Mouse (Mus musculus): ENCODE data around the gene Oosp3. TPM values are rescaled to one million over a fixed set of nuclear protein-coding genes. Genes with fewer than 3 reads are reported as not detected.

Oosp3 gene
- not detected in 2 replicates for total RNA-seq (2014; rRNA removed; ENCODE audit: low replicate concordance)
- polyA plus RNA-seq (2015; fragmentation: Nextera tagmentation; extraction: Ambion mirVana) = not detected in 2 replicates

DNA sequence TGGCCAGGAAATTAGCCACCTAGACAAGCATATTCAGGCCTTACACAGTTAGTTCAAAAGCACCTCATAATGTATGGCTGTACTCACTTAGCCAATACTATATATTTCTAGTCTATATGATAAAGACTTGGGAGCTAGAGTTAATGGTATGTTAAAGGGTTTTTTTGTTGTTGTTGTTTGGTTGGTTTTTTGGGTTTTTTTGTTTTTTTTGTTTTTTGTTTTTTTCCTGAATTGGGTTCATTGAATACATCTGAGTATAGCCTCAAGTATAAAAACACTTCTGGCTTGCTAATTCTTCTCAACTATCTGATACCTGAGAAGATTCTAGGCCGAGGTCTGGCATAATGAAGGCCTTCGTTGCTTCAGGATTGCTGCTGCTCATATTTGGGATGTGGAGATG, at the start of gene Oosp3:
Gene Oosp3, plus strand, starts transcription at position 301 of the 400 bp plus-strand sequence.
- H3K9ac ChIP-seq (replicated peaks; ENCODE audit: low read depth, low read length) = no peak within 1 kb of the TSS
- H3K4me1 ChIP-seq (ENCODE audit: control insufficient read depth, insufficient read depth) = no peaks in the 10 kb centered on the region
- WGBS = 67% methylated on average over 2 of the region's 2 CpGs
- ATAC-seq (ENCODE audit: insufficient read depth, low read depth) (no peak), DNase-seq (ENCODE audit: low spot score) (no peak)
- TF ChIP-seq EP300 (IDR thresholded peaks at IDR 0.05; ENCODE audit: low read depth) (no peak), CTCF (IDR thresholded peaks at IDR 0.05; ENCODE audit: low read depth) (no peak)
- no peak within 1 kb of the TSS for H3K4me2 ChIP-seq (ENCODE audit: low read depth, low read length)
- H3K4me3 ChIP-seq (ENCODE audit: low read depth, low read length) = no peak within 1 kb of the TSS
- H3K9me3 ChIP-seq (replicated peaks; ENCODE audit: control insufficient read depth, low read length) = no peaks in the 10 kb centered on the region
- H3K27ac ChIP-seq (ENCODE audit: low read depth) = no peak within 1 kb of the TSS
- H3K27me3 ChIP-seq (ENCODE audit: control insufficient read depth, insufficient read depth, low read length) = no peaks in the 10 kb centered on the region
- no peaks in the 10 kb centered on the region for H3K36me3 ChIP-seq (replicated peaks; ENCODE audit: control insufficient read depth, insufficient read depth, low read length)

DNA sequence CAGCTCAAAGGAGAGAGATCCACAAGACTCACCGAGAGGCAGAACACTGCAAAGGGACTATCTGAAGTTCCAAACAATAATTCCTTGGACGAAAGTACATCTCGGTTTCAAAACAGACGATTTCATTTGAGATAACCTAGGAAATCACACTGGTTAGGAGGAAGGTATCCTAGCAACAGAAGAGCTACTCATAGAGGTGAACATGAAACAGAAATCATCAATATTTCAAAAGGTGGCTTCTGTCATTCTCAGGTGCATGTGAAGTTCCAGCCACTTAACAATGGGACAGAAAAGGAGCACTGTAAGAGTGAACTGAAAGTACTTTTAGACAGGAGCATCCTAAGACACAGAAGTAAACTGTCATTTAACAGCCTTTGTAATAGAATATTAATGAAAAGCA, 47.3 kb upstream of the Oosp3 start:
- ATAC-seq (ENCODE audit: insufficient read depth, low read depth) (no peak), DNase-seq (ENCODE audit: low spot score) (no peak)
- Histone ChIP-seq H3K9me3 (replicated peaks; ENCODE audit: control insufficient read depth, low read length) (no peaks in the 10 kb centered on the region), H3K4me1 (ENCODE audit: control insufficient read depth, insufficient read depth) (no peaks in the 10 kb centered on the region), H3K9ac (replicated peaks; ENCODE audit: low read depth, low read length) (no peak overlapping the region), H3K4me2 (ENCODE audit: low read depth, low read length) (no peak overlapping the region), H3K27me3 (ENCODE audit: control insufficient read depth, insufficient read depth, low read length) (no peaks in the 10 kb centered on the region), H3K27ac (ENCODE audit: low read depth) (no peak overlapping the region), H3K4me3 (ENCODE audit: low read depth, low read length) (no peak overlapping the region), H3K36me3 (replicated peaks; ENCODE audit: control insufficient read depth, insufficient read depth, low read length) (no peaks in the 10 kb centered on the region)
- TF ChIP-seq CTCF (IDR thresholded peaks at IDR 0.05; ENCODE audit: low read depth) (no peak), EP300 (IDR thresholded peaks at IDR 0.05; ENCODE audit: low read depth) (no peak)
- 62% methylated on average over 4 of the region's 4 CpGs for WGBS

DNA sequence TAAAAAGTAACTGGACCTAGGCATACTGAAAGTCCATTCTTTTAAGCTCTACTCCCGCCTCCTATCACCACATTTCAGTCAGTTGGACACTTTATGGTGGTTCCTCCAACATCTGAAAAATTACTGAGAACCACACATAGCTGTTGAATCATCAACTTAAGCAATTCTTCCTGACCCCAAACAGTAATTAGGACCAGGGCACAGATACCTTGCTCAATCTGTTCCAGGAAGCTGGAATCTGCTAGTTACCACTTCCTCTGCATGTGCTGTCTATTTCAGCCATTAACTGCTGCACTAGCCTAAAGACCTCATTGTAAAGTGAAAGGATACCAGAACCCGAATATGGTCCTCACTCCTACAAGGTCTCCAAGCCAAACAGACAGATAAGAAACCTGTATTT, 37.7 kb upstream of the Oosp3 start:
- no peaks in the 10 kb centered on the region for H3K9me3 ChIP-seq (replicated peaks; ENCODE audit: control insufficient read depth, low read length)
- no peaks in the 10 kb centered on the region for H3K27me3 ChIP-seq (ENCODE audit: control insufficient read depth, insufficient read depth, low read length)
- no peak overlapping the region for H3K27ac ChIP-seq (ENCODE audit: low read depth)
- no peak overlapping the region for H3K9ac ChIP-seq (replicated peaks; ENCODE audit: low read depth, low read length)
- WGBS = 44% methylated on average over 2 of the region's 2 CpGs
- H3K4me2 ChIP-seq (ENCODE audit: low read depth, low read length) = no peak overlapping the region
- H3K36me3 ChIP-seq (replicated peaks; ENCODE audit: control insufficient read depth, insufficient read depth, low read length) = no peaks in the 10 kb centered on the region
- H3K4me3 ChIP-seq (ENCODE audit: low read depth, low read length) = no peak overlapping the region
- DNase-seq (ENCODE audit: low spot score) = no peak
- H3K4me1 ChIP-seq (ENCODE audit: control insufficient read depth, insufficient read depth) = no peaks in the 10 kb centered on the region
- TF ChIP-seq CTCF (IDR thresholded peaks at IDR 0.05; ENCODE audit: low read depth) (no peak), EP300 (IDR thresholded peaks at IDR 0.05; ENCODE audit: low read depth) (no peak)
- no peak for ATAC-seq (ENCODE audit: insufficient read depth, low read depth)

DNA sequence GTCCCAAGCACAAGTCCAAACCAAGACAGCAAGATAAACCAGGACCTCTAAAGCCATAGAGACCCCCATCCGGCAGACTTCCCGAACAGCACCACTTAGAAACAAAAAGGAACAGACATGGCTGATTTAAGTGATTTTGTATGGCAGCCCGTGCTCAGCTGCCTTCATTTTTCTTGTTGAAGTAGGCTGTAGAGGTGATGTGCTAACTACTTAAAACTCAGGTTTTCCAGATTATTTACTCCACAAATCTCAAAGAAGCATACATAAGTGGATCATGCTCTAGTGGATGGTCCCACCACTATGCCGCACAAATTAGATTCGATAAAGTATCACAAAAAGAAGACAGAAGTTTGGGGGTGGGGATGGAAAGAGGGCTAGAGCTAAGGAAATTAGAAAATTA, 36.4 kb upstream of the Oosp3 start, which contains the start of gene Oosp2:
Gene Oosp2, minus strand, starts transcription at position 101 of the 400 bp plus-strand sequence.
- Histone ChIP-seq H3K27me3 (ENCODE audit: control insufficient read depth, insufficient read depth, low read length) (no peaks in the 10 kb centered on the region), H3K9me3 (replicated peaks; ENCODE audit: control insufficient read depth, low read length) (no peaks in the 10 kb centered on the region), H3K9ac (replicated peaks; ENCODE audit: low read depth, low read length) (no peak within 1 kb of the TSS), H3K4me3 (ENCODE audit: low read depth, low read length) (no peak within 1 kb of the TSS), H3K4me1 (ENCODE audit: control insufficient read depth, insufficient read depth) (no peaks in the 10 kb centered on the region), H3K4me2 (ENCODE audit: low read depth, low read length) (no peak within 1 kb of the TSS), H3K36me3 (replicated peaks; ENCODE audit: control insufficient read depth, insufficient read depth, low read length) (no peaks in the 10 kb centered on the region), H3K27ac (ENCODE audit: low read depth) (no peak within 1 kb of the TSS)
- WGBS = 80% methylated on average over 5 of the region's 5 CpGs
- ATAC-seq (ENCODE audit: insufficient read depth, low read depth) (no peak), DNase-seq (ENCODE audit: low spot score) (no peak)
- no peak for TF ChIP-seq EP300 (IDR thresholded peaks at IDR 0.05; ENCODE audit: low read depth)
- no peak for TF ChIP-seq CTCF (IDR thresholded peaks at IDR 0.05; ENCODE audit: low read depth)

DNA sequence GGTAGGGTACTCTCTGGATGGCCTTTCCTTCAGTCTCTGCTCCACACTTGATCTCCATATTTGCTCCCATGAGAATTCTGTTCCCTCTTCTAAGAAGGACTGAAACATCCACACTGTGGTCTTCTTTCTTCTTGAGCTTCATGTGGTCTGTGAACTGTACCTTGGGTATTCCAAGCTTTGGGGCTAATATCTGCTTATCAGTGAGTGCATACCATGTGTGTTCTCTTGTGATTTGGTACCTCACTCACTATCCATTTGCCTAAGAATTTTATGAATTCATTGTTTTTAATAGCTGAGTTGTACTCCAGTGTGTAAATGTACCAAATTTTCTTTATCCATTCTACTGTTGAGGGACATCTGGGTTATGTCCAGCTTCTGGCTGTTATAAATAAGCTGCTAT, 35.3 kb upstream of the Oosp3 start:
- no peak overlapping the region for H3K9ac ChIP-seq (replicated peaks; ENCODE audit: low read depth, low read length)
- no peaks in the 10 kb centered on the region for H3K4me1 ChIP-seq (ENCODE audit: control insufficient read depth, insufficient read depth)
- DNase-seq (ENCODE audit: low spot score) = no peak
- ATAC-seq (ENCODE audit: insufficient read depth, low read depth) = no peak
- no peak overlapping the region for H3K4me2 ChIP-seq (ENCODE audit: low read depth, low read length)
- H3K4me3 ChIP-seq (ENCODE audit: low read depth, low read length) = no peak overlapping the region
- no peaks in the 10 kb centered on the region for H3K9me3 ChIP-seq (replicated peaks; ENCODE audit: control insufficient read depth, low read length)
- no peaks in the 10 kb centered on the region for H3K36me3 ChIP-seq (replicated peaks; ENCODE audit: control insufficient read depth, insufficient read depth, low read length)
- H3K27ac ChIP-seq (ENCODE audit: low read depth) = no peak overlapping the region
- no peak for TF ChIP-seq CTCF (IDR thresholded peaks at IDR 0.05; ENCODE audit: low read depth)
- TF ChIP-seq EP300 (IDR thresholded peaks at IDR 0.05; ENCODE audit: low read depth) = no peak
- H3K27me3 ChIP-seq (ENCODE audit: control insufficient read depth, insufficient read depth, low read length) = no peaks in the 10 kb centered on the region

DNA sequence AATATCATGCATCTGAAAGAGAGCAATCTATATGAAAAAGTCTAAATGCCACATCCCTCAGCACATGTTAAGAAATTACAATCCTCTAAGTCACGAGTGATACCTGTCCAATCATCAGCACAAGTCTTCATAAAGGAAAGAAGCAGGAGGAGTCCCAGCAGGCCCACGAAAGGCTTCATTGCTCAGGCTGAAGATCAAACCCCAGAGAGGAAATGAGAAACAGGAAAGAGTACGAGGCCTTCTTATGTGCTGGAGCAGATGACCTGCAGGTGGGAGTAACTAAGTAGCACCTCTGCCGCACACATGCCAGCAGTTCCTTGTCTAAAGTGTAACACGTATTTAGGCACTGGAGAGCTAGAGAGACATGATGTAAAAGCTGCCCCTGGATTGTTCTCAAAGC, 6.0 kb upstream of the Oosp3 start, which contains the start of gene Oosp1:
Gene Oosp1, minus strand, starts transcription at position 312 of the 400 bp plus-strand sequence.
- no peak within 1 kb of the TSS for H3K4me3 ChIP-seq (ENCODE audit: low read depth, low read length)
- ATAC-seq (ENCODE audit: insufficient read depth, low read depth) = no peak
- TF ChIP-seq CTCF (IDR thresholded peaks at IDR 0.05; ENCODE audit: low read depth) (no peak), EP300 (IDR thresholded peaks at IDR 0.05; ENCODE audit: low read depth) (no peak)
- no peak within 1 kb of the TSS for H3K9ac ChIP-seq (replicated peaks; ENCODE audit: low read depth, low read length)
- DNase-seq (ENCODE audit: low spot score) = no peak
- H3K27me3 ChIP-seq (ENCODE audit: control insufficient read depth, insufficient read depth, low read length) = no peaks in the 10 kb centered on the region
- no peaks in the 10 kb centered on the region for H3K4me1 ChIP-seq (ENCODE audit: control insufficient read depth, insufficient read depth)
- H3K9me3 ChIP-seq (replicated peaks; ENCODE audit: control insufficient read depth, low read length) = no peaks in the 10 kb centered on the region
- no peak within 1 kb of the TSS for H3K4me2 ChIP-seq (ENCODE audit: low read depth, low read length)
- no peak within 1 kb of the TSS for H3K27ac ChIP-seq (ENCODE audit: low read depth)
- WGBS = 53% methylated on average over 5 of the region's 5 CpGs
- no peaks in the 10 kb centered on the region for H3K36me3 ChIP-seq (replicated peaks; ENCODE audit: control insufficient read depth, insufficient read depth, low read length)

Data from heart, postnatal 0 days (tissue).